Mouse (Mus musculus) G1E (cell line): ENCODE results near the gene Tmem209.

Experiments used
- CTCF ChIP-seq: IDR thresholded peaks from 2 replicates; pipeline ENCODE4 v1.5.1; 2012; ENCODE audit warnings: low read depth, low read length, inconsistent platforms, mixed read lengths
- GATA1 ChIP-seq: IDR thresholded peaks from 2 replicates; pipeline ENCODE4 v1.6.1; 2012; ENCODE audit warnings: borderline replicate concordance, low read length, inconsistent platforms, mixed read lengths
- GATA2 ChIP-seq: IDR thresholded peaks from 2 replicates; pipeline ENCODE4 v1.6.1; 2012; ENCODE audit warnings: low read depth, low read length, inconsistent platforms, borderline replicate concordance

DNA sequence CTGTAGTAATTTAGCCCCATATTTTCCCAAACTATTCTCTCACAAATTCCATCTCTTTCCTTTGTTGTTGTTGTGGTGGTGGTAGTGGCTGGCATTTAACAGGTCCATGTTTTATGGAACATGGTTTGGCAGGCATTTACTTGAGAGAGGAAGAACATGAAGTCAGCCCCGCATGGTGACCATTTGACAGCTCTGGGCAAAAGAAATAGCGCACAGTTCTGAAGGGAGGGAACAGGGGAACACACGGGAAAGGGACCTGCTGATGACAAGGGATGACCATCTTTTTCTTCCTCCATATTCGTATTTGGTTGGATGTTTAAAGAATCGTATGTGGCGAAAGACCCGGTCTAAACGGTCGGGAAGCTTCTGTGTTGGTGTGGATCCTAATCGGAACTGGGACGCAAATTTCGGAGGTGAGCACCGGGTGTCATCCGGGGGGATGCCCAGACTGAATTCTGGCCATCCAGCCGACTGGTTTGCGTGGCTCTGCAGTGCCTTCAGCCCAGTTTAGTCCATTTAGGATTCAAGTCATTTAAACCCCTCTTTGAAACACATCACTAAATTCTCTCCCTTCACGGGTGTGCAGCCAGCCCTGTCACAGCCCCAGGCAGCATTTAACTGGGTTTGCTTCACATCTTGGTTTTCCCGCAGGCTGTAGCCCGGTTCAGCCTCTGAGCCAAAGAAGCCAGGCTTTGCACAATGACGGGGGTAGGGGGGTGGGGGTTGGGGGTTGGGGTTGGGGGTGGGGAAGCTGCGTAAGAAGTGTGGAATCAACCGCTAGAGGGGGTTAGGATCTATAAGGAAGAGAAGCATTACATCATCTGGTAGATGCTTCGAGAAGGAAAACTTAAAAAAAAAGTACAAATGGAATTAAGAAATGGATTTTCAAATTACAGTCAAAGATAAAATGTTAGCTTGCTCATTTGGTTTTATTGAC is 42.3 kb upstream of the Tmem209 start:
- TF ChIP-seq GATA1 (no peak), CTCF (no peak), GATA2 (no peak)
